In the genomic region with DNA sequence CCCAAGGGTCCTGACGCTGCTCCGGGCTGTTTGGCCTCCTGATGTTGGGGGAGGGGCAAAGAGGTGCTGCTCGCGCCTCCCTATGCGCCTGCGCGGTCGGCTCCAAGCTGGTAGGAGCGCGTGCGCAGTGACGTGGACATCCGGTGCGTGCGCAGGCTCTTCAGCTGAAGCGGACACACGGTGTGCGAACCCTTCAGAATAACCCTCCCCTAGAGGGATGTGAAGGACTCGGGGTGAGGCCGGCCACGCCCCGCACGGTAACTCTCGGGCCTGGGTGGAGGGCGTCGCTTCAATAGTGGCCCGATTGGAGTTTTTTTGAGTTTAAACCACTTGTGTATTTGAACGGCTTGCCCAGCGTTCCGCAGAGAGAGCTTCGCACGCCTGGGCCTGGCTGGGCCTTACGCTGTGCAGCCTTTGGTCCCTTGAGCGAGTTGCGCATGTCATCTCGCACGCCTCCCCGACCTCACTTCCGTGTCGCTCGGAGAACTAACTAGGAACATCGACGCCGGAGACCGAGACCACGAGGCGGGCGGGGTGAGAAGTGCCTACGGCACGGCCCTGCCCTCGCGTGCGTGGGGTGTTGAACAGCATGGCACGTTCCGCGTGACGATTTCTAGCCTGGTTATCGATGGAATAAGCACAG, we compare ENCODE assay signal across 7 mouse cellular contexts. TPM values are rescaled to one million over a fixed set of nuclear protein-coding genes. Genes with fewer than 3 reads are reported as not detected.
DNase-seq lines count a peak whose midpoint lies in the region; ATAC-seq and TF ChIP-seq lines count a peak whose summit lies in the region.

Mga (plus strand) TSS at position 139 of the 643 bp plus-strand sequence.

- peaks cover 8% of the 10 kb centered on the region for H3K36me3 ChIP-seq in embryonic facial prominence, embryonic 10.5 days (replicated peaks)
- no peaks in the 10 kb centered on the region for H3K36me3 ChIP-seq in intestine, postnatal 0 days (ENCODE audit: control insufficient read depth, insufficient read depth)
- H3K36me3 ChIP-seq in midbrain, embryonic 12.5 days = no peaks in the 10 kb centered on the region
- no peaks in the 10 kb centered on the region for H3K36me3 ChIP-seq in small intestine, adult 2 months (ENCODE audit: control insufficient read depth, insufficient read depth, low read length)

- under 1% methylated on average over 58 of the region's 58 CpGs for WGBS in embryonic facial prominence, embryonic 10.5 days
- WGBS in intestine, postnatal 0 days = under 1% methylated on average over 58 of the region's 58 CpGs
- WGBS in midbrain, embryonic 12.5 days = 1% methylated on average over 58 of the region's 58 CpGs
- under 1% methylated on average over 58 of the region's 58 CpGs for WGBS in small intestine, adult 2 months

- peaks cover 22% of the 10 kb centered on the region for H3K4me1 ChIP-seq in embryonic facial prominence, embryonic 10.5 days
- H3K4me1 ChIP-seq in intestine, postnatal 0 days (replicated peaks; ENCODE audit: control insufficient read depth, insufficient read depth, low read length) = peaks cover 17% of the 10 kb centered on the region; the same call in 1 of the 2 replicates
- H3K4me1 ChIP-seq in midbrain, embryonic 12.5 days = peaks cover 12% of the 10 kb centered on the region
- peaks cover 13% of the 10 kb centered on the region for H3K4me1 ChIP-seq in small intestine, adult 2 months (ENCODE audit: control insufficient read depth, insufficient read depth, insufficient read length, low read length)

- peak; percentile 26; the same call in 1 of the 2 replicates for TF ChIP-seq POLR2A in small intestine, adult 2 months (IDR thresholded peaks at IDR 0.05; ENCODE audit: low read depth, low read length)

- intact Hi-C loops in left cerebral cortex, postnatal 4 days (cut with DNase I) = no loop called here

- TF ChIP-seq CTCF in intestine, postnatal 0 days (IDR thresholded peaks at IDR 0.05; ENCODE audit: low read depth) = 0 out of 2 replicates have a peak, but pooled peaks have one; percentile 3
- TF ChIP-seq CTCF in small intestine, adult 2 months (IDR thresholded peaks at IDR 0.05; ENCODE audit: extremely low read depth, insufficient read length, insufficient replicate concordance, low read depth, low read length) = no peak

- H3K27ac ChIP-seq in embryonic facial prominence, embryonic 10.5 days (replicated peaks) = peak within 1 kb of the TSS; percentile 82
- H3K27ac ChIP-seq in intestine, postnatal 0 days (ENCODE audit: low read depth, low read length) = peak within 1 kb of the TSS; percentile 85
- H3K27ac ChIP-seq in midbrain, embryonic 12.5 days (replicated peaks) = peak within 1 kb of the TSS; percentile 86
- H3K27ac ChIP-seq in small intestine, adult 2 months (ENCODE audit: insufficient read depth, low read depth, low read length) = peak within 1 kb of the TSS; percentile 84

- peak; percentile 96 for DNase-seq in adrenal gland, postnatal 10 days
- peak; percentile 98 for DNase-seq in embryonic facial prominence, embryonic 10.5 days (ENCODE audit: low spot score)
- peak; percentile 52 for DNase-seq in gonadal fat pad, adult 2 months (ENCODE audit: low read depth)
- DNase-seq in left cerebral cortex, postnatal 4 days = peak; percentile 97

- H3K4me2 ChIP-seq in intestine, postnatal 0 days (replicated peaks; ENCODE audit: low read depth) = peak within 1 kb of the TSS; percentile 63
- H3K4me2 ChIP-seq in midbrain, embryonic 12.5 days (replicated peaks) = peak within 1 kb of the TSS; percentile 91

- no peaks in the 10 kb centered on the region for H3K27me3 ChIP-seq in embryonic facial prominence, embryonic 10.5 days (replicated peaks; ENCODE audit: low read depth, poor library complexity, severe bottlenecking)
- no peaks in the 10 kb centered on the region for H3K27me3 ChIP-seq in intestine, postnatal 0 days (replicated peaks; ENCODE audit: control insufficient read depth, insufficient read depth, low read length)
- no peaks in the 10 kb centered on the region for H3K27me3 ChIP-seq in midbrain, embryonic 12.5 days
- no peaks in the 10 kb centered on the region for H3K27me3 ChIP-seq in small intestine, adult 2 months (ENCODE audit: control insufficient read depth, insufficient read depth, low read length)

- no peaks in the 10 kb centered on the region for H3K9me3 ChIP-seq in embryonic facial prominence, embryonic 10.5 days
- H3K9me3 ChIP-seq in intestine, postnatal 0 days (ENCODE audit: control insufficient read depth) = no peaks in the 10 kb centered on the region
- no peaks in the 10 kb centered on the region for H3K9me3 ChIP-seq in midbrain, embryonic 12.5 days

- peak within 1 kb of the TSS; percentile 59 for H3K4me3 ChIP-seq in embryonic facial prominence, embryonic 10.5 days
- peak within 1 kb of the TSS; percentile 38 for H3K4me3 ChIP-seq in intestine, postnatal 0 days (ENCODE audit: low read depth, low read length)
- peak within 1 kb of the TSS; percentile 58 for H3K4me3 ChIP-seq in midbrain, embryonic 12.5 days
- peak within 1 kb of the TSS; percentile 67 for H3K4me3 ChIP-seq in small intestine, adult 2 months (ENCODE audit: low read depth, low read length)

- H3K9ac ChIP-seq in intestine, postnatal 0 days (ENCODE audit: low read depth, low read length) = peak within 1 kb of the TSS; percentile 19
- peak within 1 kb of the TSS; percentile 57 for H3K9ac ChIP-seq in midbrain, embryonic 12.5 days (replicated peaks)

- peak; percentile 93 for ATAC-seq in intestine, postnatal 0 days
- peak; percentile 97 for ATAC-seq in midbrain, embryonic 12.5 days (ENCODE audit: low FRiP score, low read depth)

RNA-seq across cellular contexts. Expression of gene Mga, which starts in this region (rescaled TPM):
- 10 to 100 TPM; 45.1 to 54.9 TPM for total RNA-seq in adrenal gland, postnatal 10 days (2021)
- polyA plus RNA-seq in embryonic facial prominence, embryonic 10.5 days (2016; fragmentation: Nextera tagmentation; extraction: Ambion mirVana) = 31.3 and 32.3 TPM in 2 replicates
- polyA plus RNA-seq in gonadal fat pad, adult 2 months (2012; rRNA removed) = 25.3 and 33.5 TPM in 2 replicates
- 8.9 and 11.2 TPM in 2 replicates for polyA plus RNA-seq in intestine, postnatal 0 days (2015; fragmentation: Nextera tagmentation; extraction: Ambion mirVana)
- 10 to 100 TPM; 74.8 to 75.1 TPM for total RNA-seq in left cerebral cortex, postnatal 4 days (2021)
- polyA plus RNA-seq in midbrain, embryonic 12.5 days (2016; fragmentation: Nextera tagmentation; extraction: Ambion mirVana) = 40.0 and 44.7 TPM in 2 replicates
- 5.4 and 6.6 TPM in 2 replicates for polyA plus RNA-seq in small intestine, adult 2 months (2012; rRNA removed)

Comparison
In these comparisons a context has a peak if more than half of its experiments do, and no peak if none do; other contexts are left out.
1. Peak in every context shown above with its lines: DNase-seq, ATAC-seq, H3K4me3 ChIP-seq and H3K27ac ChIP-seq.